Mouse (Mus musculus) heart, embryonic 11.5 days (tissue): ENCODE results near the gene Zfp758. TPM values are rescaled to one million over a fixed set of nuclear protein-coding genes. Genes with fewer than 3 reads are reported as not detected.

Source experiments
- ATAC-seq: fragments of 200-750 bp; cut with Nextera tagmentation; replicated peaks from 2 replicates; pipeline ENCODE4 v1.8.0; 2017; ENCODE audit warnings: moderate library complexity; ENCODE audit not compliant: insufficient number of reproducible peaks, low FRiP score, low TSS enrichment
- H3K27ac ChIP-seq: fragments of 300-500 bp; sonication (generic); 2 replicates; pipeline ENCODE4 v1.5.1; 2014; ENCODE audit warnings: mild to moderate bottlenecking, low read depth, low read length
- H3K27me3 ChIP-seq: fragments of 300-500 bp; sonication (generic); 2 replicates; pipeline ENCODE4 v1.6.1; 2014; ENCODE audit warnings: mild to moderate bottlenecking, low read length, mixed read lengths; ENCODE audit not compliant: control insufficient read depth, insufficient read depth
- H3K36me3 ChIP-seq: fragments of 300-500 bp; sonication (generic); 2 replicates; pipeline ENCODE4 v1.6.1; 2014; ENCODE audit warnings: mild to moderate bottlenecking, low read length, moderate library complexity, mixed read lengths; ENCODE audit not compliant: control insufficient read depth, insufficient read depth
- H3K4me1 ChIP-seq: fragments of 300-500 bp; sonication (generic); 2 replicates; pipeline ENCODE4 v1.6.1; 2014; ENCODE audit warnings: low read length; ENCODE audit not compliant: control insufficient read depth, insufficient read depth
- H3K4me2 ChIP-seq: fragments of 300-500 bp; sonication (generic); 2 replicates; pipeline ENCODE4 v1.6.1; 2014; ENCODE audit warnings: mild to moderate bottlenecking, moderate library complexity
- H3K4me3 ChIP-seq: fragments of 300-500 bp; sonication (generic); 2 replicates; pipeline ENCODE4 v1.5.1; 2014; ENCODE audit warnings: low read depth, low read length
- H3K9ac ChIP-seq: fragments of 300-500 bp; sonication (generic); 2 replicates; pipeline ENCODE4 v1.6.1; 2014; ENCODE audit warnings: mild to moderate bottlenecking, low read depth, low read length, moderate library complexity
- H3K9me3 ChIP-seq: fragments of 300-500 bp; sonication (generic); replicated peaks from 2 replicates; pipeline ENCODE4 v1.6.1; 2016; ENCODE audit warnings: low read length; ENCODE audit not compliant: control insufficient read depth
- WGBS: fragments of 180-500 bp; shearing (Covaris S2); extraction: QIAGEN DNeasy Blood & Tissue Kit; methylation state at CpG from one replicate; pipeline ENCODE4 v1.1.7; 2014; ENCODE audit not compliant: insufficient replicate concordance; 5-methylcytosine and 5-hydroxymethylcytosine counted together
- polyA plus RNA-seq: library from polyadenylated mRNA; unstranded; fragments of >200 nt; fragmentation: Nextera tagmentation; extraction: Ambion mirVana; gene quantifications from 2 replicates; pipeline ENCODE4 v1.2.1, GENCODE M21; 2014

Gene Zfp758
- polyA plus RNA-seq, 1 experiment from 2014 or later, result 8.4 TPM

GRCm38 (mm10) chr17:22423952-22424617, 62.8 kb downstream of the Zfp758 start, which contains the start of gene Zfp946:
TSS of gene Zfp946 (plus strand) at chr17:22424222.
- Histone ChIP-seq H3K27me3 (no peaks in the 10 kb centered on the region), H3K4me2 (peak within 1 kb of the TSS; percentile 60), H3K4me1 (no peaks in the 10 kb centered on the region), H3K27ac (peak within 1 kb of the TSS; percentile 84), H3K4me3 (peak within 1 kb of the TSS; percentile 66), H3K9me3 (no peaks in the 10 kb centered on the region), H3K9ac (peak within 1 kb of the TSS; percentile 80), H3K36me3 (no peaks in the 10 kb centered on the region)
- under 1% methylated on average over 29 of the region's 29 CpGs for WGBS
- peak; percentile 93 for ATAC-seq

- 4% methylated on average over 12 of the region's 12 CpGs for WGBS
- peak overlapping the region; percentile 66 for H3K4me3 ChIP-seq
- H3K9ac ChIP-seq, result peak overlapping the region; percentile 80
- H3K27me3 ChIP-seq, result no peaks in the 10 kb centered on the region
- peak overlapping the region; percentile 60 for H3K4me2 ChIP-seq
- peak overlapping the region; percentile 84; the same call in 1 of the 2 replicates for H3K27ac ChIP-seq
- H3K4me1 ChIP-seq, result no peaks in the 10 kb centered on the region
- no peak for ATAC-seq
- no peaks in the 10 kb centered on the region for H3K36me3 ChIP-seq
- no peaks in the 10 kb centered on the region for H3K9me3 ChIP-seq
Observed at GRCm38 (mm10) chr17:22424636-22425354, 63.5 kb downstream of the Zfp758 start.

Other genes starting within 250 kb of the Zfp758 start
- 2.3 and 3.7 TPM in 2 replicates for gene Zfp947, start 195.3 kb upstream of the Zfp758 start, polyA plus RNA-seq
- gene Zfp994, start 135.8 kb upstream of the Zfp758 start, polyA plus RNA-seq, result 2.5 and 3.0 TPM in 2 replicates
- 8.8 and 10.4 TPM in 2 replicates for gene CT030661.1, start 46.6 kb upstream of the Zfp758 start, polyA plus RNA-seq
- 8.8 and 10.6 TPM in 2 replicates for gene Zfp944, start 53 bp upstream of the Zfp758 start, polyA plus RNA-seq
- 11.7 and 11.8 TPM in 2 replicates for gene Zfp946, start 62.8 kb downstream of the Zfp758 start, polyA plus RNA-seq
- gene Vmn2r111, start 212.0 kb downstream of the Zfp758 start, polyA plus RNA-seq, result not detected in 2 replicates
- not detected in 2 replicates for gene Vmn2r112, start 239.5 kb downstream of the Zfp758 start, polyA plus RNA-seq